Mouse (Mus musculus) right cerebral cortex, postnatal 25 days (tissue): ENCODE data around the gene Cluh.
A peak's percentile ranks its signal among the peaks of the same experiment; 100 is the strongest.

ENCODE experiments used
- DNase-seq: peaks from one replicate; pipeline ENCODE4 v3.0.0; 2022

The Cluh gene

GRCm38 (mm10) chr11:74649095-74649646 is at the start of gene Cluh:
Cluh (plus strand) TSS chr11:74649495.
- DNase-seq = peak; percentile 98

- DNase-seq = no peak
Measured at GRCm38 (mm10) chr11:74602286-74602685, 47.0 kb upstream of the Cluh start.

GRCm38 (mm10) chr11:74610068-74610467 is 39.2 kb upstream of the Cluh start:
- DNase-seq = no peak

- DNase-seq = peak; percentile 38
Measured at GRCm38 (mm10) chr11:74610545-74611176, 38.6 kb upstream of the Cluh start, which contains the start of gene Rap1gap2. Rap1gap2 (minus strand) TSS chr11:74610915.

GRCm38 (mm10) chr11:74611437-74611836 is 37.9 kb upstream of the Cluh start:
- no peak for DNase-seq

GRCm38 (mm10) chr11:74613428-74613827 is 35.9 kb upstream of the Cluh start:
- no peak for DNase-seq

GRCm38 (mm10) chr11:74615571-74615970 is 33.7 kb upstream of the Cluh start:
- DNase-seq = no peak

- peak; percentile 72 for DNase-seq
Measured at GRCm38 (mm10) chr11:74619201-74619955, 29.9 kb upstream of the Cluh start, which contains the start of gene Ccdc92b. Ccdc92b (plus strand) TSS chr11:74619605.

GRCm38 (mm10) chr11:74619956-74620300 is 29.4 kb upstream of the Cluh start:
- DNase-seq = no peak

GRCm38 (mm10) chr11:74621974-74622669 is 27.2 kb upstream of the Cluh start:
- DNase-seq = no peak

GRCm38 (mm10) chr11:74623693-74624092 is 25.6 kb upstream of the Cluh start:
- no peak for DNase-seq

- DNase-seq = no peak
Measured at GRCm38 (mm10) chr11:74625333-74625732, 24.0 kb upstream of the Cluh start.

GRCm38 (mm10) chr11:74627481-74627880 is 21.8 kb upstream of the Cluh start:
- no peak for DNase-seq

- DNase-seq = no peak
Measured at GRCm38 (mm10) chr11:74631880-74632789, 17.2 kb upstream of the Cluh start.

GRCm38 (mm10) chr11:74634490-74635275 is 14.6 kb upstream of the Cluh start:
- DNase-seq = peak; percentile 57

GRCm38 (mm10) chr11:74637486-74637885 is 11.8 kb upstream of the Cluh start:
- DNase-seq = no peak

- peak; percentile 79 for DNase-seq
Measured at GRCm38 (mm10) chr11:74637971-74638790, 11.1 kb upstream of the Cluh start.

- no peak for DNase-seq
Measured at GRCm38 (mm10) chr11:74638791-74639411, 10.4 kb upstream of the Cluh start.

- DNase-seq = no peak
Measured at GRCm38 (mm10) chr11:74639628-74640027, 9.7 kb upstream of the Cluh start.

- no peak for DNase-seq
Measured at GRCm38 (mm10) chr11:74647966-74648365, 1.3 kb upstream of the Cluh start.
